Mouse (Mus musculus) 416B (cell line): ENCODE results near the gene Etv6.
A peak's percentile ranks its signal among the peaks of the same experiment; 100 is the strongest.

ENCODE experiments used
- DNase-seq: peaks from one replicate; pipeline ENCODE4 v3.0.0; 2011; ENCODE audit warnings: low read depth

Gene Etv6

GRCm38 (mm10) chr6:134208180-134208952 is 172.9 kb downstream of the Etv6 start:
- DNase-seq, result no peak

- no peak for DNase-seq
Observed at GRCm38 (mm10) chr6:134210675-134211457, 175.4 kb downstream of the Etv6 start.

- no peak for DNase-seq
Observed at GRCm38 (mm10) chr6:134211458-134211776, 175.9 kb downstream of the Etv6 start.

- peak; percentile 66 for DNase-seq
Observed at GRCm38 (mm10) chr6:134217747-134218146, 182.2 kb downstream of the Etv6 start.

- DNase-seq, result no peak
Observed at GRCm38 (mm10) chr6:134218441-134218840, 182.9 kb downstream of the Etv6 start.

GRCm38 (mm10) chr6:134219358-134219757 is 183.9 kb downstream of the Etv6 start:
- DNase-seq, result no peak

- peak; percentile 39 for DNase-seq
Observed at GRCm38 (mm10) chr6:134220209-134220777, 184.8 kb downstream of the Etv6 start.

- DNase-seq, result no peak
Observed at GRCm38 (mm10) chr6:134222248-134222929, 186.9 kb downstream of the Etv6 start.

GRCm38 (mm10) chr6:134225564-134225963 is 190.1 kb downstream of the Etv6 start:
- no peak for DNase-seq

- DNase-seq, result peak; percentile 37
Observed at GRCm38 (mm10) chr6:134226349-134227169, 191.1 kb downstream of the Etv6 start.

- peak; percentile 51 for DNase-seq
Observed at GRCm38 (mm10) chr6:134236311-134236710, 200.8 kb downstream of the Etv6 start.

- no peak for DNase-seq
Observed at GRCm38 (mm10) chr6:134238455-134238854, 203.0 kb downstream of the Etv6 start.

GRCm38 (mm10) chr6:134240988-134241387 is 205.5 kb downstream of the Etv6 start:
- peak; percentile 41 for DNase-seq

- peak; percentile 46 for DNase-seq
Observed at GRCm38 (mm10) chr6:134243119-134243518, 207.6 kb downstream of the Etv6 start.

- peak; percentile 45 for DNase-seq
Observed at GRCm38 (mm10) chr6:134243546-134243945, 208.0 kb downstream of the Etv6 start.

GRCm38 (mm10) chr6:134244071-134244470 is 208.6 kb downstream of the Etv6 start:
- DNase-seq, result no peak

GRCm38 (mm10) chr6:134246109-134246508 is 210.6 kb downstream of the Etv6 start:
- no peak for DNase-seq

- no peak for DNase-seq
Observed at GRCm38 (mm10) chr6:134247324-134247723, 211.8 kb downstream of the Etv6 start.

GRCm38 (mm10) chr6:134248720-134249119 is 213.2 kb downstream of the Etv6 start:
- DNase-seq, result no peak

- peak; percentile 47 for DNase-seq
Observed at GRCm38 (mm10) chr6:134250764-134251163, 215.3 kb downstream of the Etv6 start.

GRCm38 (mm10) chr6:134251364-134251763 is 215.9 kb downstream of the Etv6 start:
- DNase-seq, result no peak
